Mouse (Mus musculus) myocyte (in vitro differentiated cells): Measurements from ENCODE around the gene Dpp6.

Experiments
- MYOG ChIP-seq, 3 experiments: IDR thresholded peaks; one replicate each; pipeline ENCODE4 v1.6.1; 2011; ENCODE audit warnings: control low read depth in 2 of 3, low read depth in 2 of 3, mild to moderate bottlenecking in 2 of 3; ENCODE audit not compliant: insufficient read length in 2 of 3, control insufficient read depth in 1 of 3, insufficient read depth in 1 of 3
- POLR2A ChIP-seq: IDR thresholded peaks from one replicate; pipeline ENCODE4 v1.6.1; 2011; ENCODE audit warnings: low read depth, mild to moderate bottlenecking, control low read depth, moderate library complexity; ENCODE audit not compliant: insufficient read length

- TF ChIP-seq MYOG (IDR thresholded peaks at IDR 0.05; ENCODE audit: control insufficient read depth in 1 of 3, insufficient read depth in 1 of 3, insufficient read length in 2 of 3, low read depth in 2 of 3) = no peak
- TF ChIP-seq POLR2A = no peak
Measured at GRCm38 (mm10) chr5:27247793-27248192, 430.8 kb downstream of the Dpp6 start.
